Mouse (Mus musculus): ENCODE results near the gene Sptssb.

DNA sequence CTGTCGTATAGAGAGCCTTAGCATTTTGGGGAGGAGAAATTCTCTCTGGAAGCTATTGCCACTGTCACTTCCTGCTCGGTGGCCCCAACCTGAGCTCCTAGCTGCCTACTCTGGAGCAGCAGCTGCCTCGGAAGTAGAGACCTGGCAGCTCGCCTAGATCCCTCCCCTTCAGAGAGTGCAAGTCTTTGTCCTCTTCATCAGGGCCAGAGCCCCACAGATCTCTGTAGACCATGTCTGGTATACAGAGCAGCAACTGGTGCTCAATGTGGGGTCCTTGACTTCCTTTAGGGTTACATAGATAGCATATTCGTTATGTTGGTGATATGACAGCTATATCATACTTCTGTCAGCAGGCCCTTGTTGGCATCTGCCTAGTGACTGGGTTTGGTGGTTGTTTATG, 41.3 kb downstream of the Sptssb start:
- TF ChIP-seq USF1 (IDR thresholded peaks at IDR 0.05; ENCODE audit: low read depth) = no peak
- no peak for TF ChIP-seq CTCF (IDR thresholded peaks at IDR 0.05; ENCODE audit: control insufficient read depth, insufficient read depth, insufficient read length)
- TF ChIP-seq MYOG (IDR thresholded peaks at IDR 0.05; ENCODE audit: control insufficient read depth, extremely low read depth, insufficient read length) = no peak
- TF ChIP-seq MAX (IDR thresholded peaks at IDR 0.05) = no peak
